Mouse (Mus musculus): ENCODE measurements around the gene Tmem163.

DNA sequence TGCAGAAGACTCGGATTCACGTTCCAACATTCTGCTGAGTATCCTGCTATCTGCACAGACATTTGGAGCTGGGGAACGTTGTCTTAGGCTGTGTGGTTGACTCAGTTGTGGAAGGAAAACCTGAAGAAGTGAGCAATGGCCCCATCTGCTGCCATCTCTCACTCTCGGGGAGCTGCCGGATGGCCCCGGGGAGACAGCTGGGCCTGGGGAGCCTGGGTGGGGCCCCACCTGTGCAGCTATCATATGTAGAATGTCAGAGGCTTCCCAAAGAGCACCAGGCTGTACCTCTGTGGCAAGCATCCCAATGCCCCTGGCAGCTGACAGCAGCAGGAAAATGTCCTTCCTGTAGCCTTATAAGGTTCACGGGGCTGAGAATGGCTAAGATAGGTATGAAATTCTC is 137.4 kb downstream of the Tmem163 start:
- no peak for TF ChIP-seq POLR2A (IDR thresholded peaks at IDR 0.05; ENCODE audit: borderline replicate concordance, extremely low read depth, low read depth, low read length)
- TF ChIP-seq CTCF (IDR thresholded peaks at IDR 0.05; ENCODE audit: insufficient read depth, low read length), result no peak
